Mouse (Mus musculus) ZHBTc4 (cell line): ENCODE measurements at regions not wholly inside any gene's neighbourhood (a gene's known extent, or its start where the extent isn't known, plus 50 kb on each side); places are given as distances from the start of the nearest gene placed in this dataset.
A peak's percentile ranks its signal among the peaks of the same experiment; 100 is the strongest.

ENCODE experiments used
- DNase-seq: peaks from one replicate; pipeline ENCODE4 v3.0.0-alpha.2; 2011; ENCODE audit warnings: low read depth, low spot score

DNA sequence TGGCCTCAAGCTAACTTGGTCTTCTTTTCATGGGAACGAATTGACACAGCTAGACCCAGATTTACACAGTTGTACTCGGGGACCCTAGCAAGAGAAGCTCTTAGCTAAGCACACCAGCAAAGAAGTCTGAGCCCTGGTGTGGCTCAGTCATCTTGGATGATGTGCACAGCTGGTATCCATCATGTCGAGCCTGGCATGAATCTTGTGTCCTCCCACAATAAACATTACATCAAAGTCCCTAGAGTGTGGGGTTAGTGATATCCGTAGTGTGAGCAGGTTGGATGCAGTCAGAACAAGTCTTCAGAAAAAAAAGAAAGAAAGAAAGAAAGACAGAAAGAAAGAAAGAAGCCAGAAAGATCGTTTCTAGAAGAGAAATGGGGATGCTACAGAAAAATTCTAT lies 52.1 kb upstream of the Hmcn1 start:
- DNase-seq, result no peak

DNA sequence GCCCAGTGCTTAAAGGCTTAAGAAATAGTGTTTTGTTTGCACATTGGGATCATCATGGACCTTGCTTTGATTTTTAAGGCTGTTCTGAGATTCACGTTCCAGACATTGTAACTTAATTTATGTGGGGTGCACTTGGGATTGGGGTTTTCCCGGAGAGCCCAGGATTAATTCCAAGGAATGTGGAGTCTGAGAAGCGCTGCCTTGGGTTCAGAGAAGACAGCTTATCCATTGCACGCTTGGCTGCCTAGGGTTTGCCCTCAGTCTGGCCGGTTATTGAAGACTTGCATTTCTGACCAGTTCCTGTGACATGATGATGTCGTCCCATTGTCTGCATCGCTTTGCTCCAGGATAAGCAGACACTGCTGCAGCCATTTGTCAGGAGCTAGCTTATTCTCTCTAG lies 53.4 kb upstream of the Hmcn1 start:
- no peak for DNase-seq

DNA sequence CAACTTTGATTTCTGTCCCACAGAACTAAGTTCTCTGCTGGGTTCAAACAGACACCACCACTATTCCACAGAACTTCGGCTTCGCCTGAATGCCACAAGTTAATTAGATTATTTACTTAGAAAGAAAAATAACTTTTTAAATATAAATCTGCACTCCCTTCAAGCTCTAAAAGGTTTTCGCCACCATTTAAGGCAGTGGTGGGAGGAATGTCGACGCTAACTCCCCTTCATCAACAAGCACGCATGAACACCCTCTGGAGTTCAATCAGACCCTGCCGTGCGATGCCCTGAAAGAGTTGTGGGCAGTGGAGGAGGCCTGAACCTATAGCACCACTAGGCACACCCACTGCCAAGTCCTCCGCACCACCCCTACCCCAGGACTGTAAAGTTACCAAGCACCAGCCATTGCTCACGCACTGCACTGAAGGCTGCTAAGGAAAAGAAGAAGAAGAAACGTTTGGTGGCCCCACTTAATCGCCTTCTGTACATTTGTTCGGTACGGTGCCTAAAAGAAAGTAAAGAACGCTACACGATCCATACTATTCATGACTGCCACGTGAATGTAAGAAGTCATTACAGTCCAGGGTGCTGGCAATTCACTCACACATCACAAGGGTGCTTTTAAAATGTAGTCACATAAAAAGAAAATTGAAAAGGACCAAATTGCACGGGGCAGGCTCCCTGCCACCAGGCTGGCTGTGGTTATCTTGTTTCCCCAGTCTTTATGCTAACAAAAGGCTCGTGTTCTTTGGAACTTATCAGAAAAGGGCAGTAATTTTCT lies 56.7 kb upstream of the Hmcn1 start:
- no peak for DNase-seq

DNA sequence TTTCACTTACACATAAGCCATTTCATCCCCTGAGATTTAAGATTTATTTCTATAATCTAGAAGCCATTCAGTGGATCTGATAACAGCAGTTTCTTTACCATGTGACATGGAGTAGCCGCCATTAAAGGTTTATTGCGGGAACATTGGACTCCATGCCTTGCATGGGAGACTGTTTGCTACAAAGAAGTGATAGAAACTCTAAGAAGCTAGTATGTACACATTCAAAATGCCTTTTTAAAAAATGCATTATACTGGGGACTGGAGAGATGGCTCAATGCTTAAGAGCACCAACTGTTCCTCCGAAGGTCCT lies 57.2 kb upstream of the Hmcn1 start:
- no peak for DNase-seq

DNA sequence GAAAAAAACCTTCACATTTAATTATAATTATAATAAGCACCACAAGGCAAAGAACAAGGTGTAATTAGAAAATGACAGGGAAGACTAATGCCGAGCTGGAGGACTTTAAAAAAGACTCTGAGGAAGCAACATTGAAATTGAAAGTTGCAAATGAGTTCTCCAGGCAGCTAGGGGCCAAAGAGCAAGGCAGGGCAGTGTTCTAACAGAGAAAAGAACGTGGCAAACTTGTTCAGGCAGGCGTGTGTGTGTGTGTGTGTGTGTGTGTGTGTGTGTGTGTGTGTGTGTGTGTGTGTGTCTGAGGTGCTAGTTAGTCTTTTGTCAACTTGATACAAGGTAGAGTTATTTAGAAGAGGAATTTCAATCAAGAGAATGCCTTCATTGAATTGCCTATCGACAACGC lies 60.0 kb upstream of the Hmcn1 start:
- no peak for DNase-seq

DNA sequence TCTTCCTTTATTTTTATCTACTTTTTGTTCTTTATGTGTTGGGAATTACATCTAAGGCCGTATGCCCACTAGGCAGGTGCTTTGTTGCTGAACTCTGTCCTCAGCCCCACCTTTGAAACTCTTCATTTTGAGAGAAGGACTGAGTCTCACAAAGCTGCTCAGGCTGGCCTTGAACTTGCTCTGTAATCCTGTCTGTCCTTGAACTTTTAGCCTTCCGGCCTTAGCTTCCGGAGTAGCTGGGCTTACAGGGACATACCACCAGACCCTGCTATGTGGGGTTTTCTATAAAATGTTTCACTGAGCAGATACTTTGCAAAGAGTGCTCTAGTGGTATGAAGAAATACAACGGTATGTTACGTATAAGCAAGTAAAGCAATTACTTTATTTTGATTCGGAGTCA lies 62.2 kb upstream of the Hmcn1 start:
- peak; percentile 15 for DNase-seq

DNA sequence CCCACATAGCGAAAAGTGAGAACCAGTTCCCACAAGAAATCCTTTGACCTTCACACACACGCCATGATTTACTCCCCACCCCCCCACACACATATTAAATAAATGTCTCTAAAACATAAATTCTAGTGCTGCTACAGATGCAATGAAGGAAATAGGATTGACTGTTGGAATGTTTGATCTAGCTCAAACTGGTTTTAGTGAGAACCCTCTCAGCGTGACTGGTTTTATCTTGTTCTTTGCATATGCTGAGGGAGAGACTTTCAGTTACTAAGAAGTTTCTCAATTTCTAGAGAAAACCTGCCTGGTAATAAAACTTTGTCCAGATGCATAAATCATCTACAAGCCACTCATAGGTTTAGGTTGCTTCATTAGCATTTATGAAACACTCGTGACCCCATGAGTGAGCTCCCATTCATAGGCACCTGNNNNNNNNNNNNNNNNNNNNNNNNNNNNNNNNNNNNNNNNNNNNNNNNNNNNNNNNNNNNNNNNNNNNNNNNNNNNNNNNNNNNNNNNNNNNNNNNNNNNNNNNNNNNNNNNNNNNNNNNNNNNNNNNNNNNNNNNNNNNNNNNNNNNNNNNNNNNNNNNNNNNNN lies 66.4 kb upstream of the Hmcn1 start:
- peak; percentile 20 for DNase-seq

DNA sequence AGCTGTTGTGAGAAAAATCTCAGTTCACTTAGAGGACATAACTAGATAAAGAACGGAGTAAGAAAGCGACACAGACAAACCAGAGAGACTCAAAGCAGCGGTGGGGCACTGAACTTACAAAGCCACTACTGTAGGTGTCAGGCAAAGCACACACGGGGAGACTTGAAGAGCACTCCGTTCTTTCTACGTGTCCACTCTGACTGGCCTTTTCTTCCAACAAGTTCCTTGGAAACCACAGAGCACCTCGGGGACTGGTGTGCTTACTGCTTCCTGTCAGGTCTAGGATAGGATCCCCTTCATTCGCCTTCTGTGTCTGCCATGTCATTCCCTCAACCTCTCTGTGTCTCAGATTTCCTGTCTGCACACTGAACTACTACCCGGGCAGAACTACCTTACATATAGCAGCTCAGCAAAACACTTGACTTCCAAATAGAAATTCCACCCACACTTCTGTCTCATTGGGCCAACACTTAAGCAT lies 71.9 kb upstream of the Hmcn1 start:
- DNase-seq, result no peak

DNA sequence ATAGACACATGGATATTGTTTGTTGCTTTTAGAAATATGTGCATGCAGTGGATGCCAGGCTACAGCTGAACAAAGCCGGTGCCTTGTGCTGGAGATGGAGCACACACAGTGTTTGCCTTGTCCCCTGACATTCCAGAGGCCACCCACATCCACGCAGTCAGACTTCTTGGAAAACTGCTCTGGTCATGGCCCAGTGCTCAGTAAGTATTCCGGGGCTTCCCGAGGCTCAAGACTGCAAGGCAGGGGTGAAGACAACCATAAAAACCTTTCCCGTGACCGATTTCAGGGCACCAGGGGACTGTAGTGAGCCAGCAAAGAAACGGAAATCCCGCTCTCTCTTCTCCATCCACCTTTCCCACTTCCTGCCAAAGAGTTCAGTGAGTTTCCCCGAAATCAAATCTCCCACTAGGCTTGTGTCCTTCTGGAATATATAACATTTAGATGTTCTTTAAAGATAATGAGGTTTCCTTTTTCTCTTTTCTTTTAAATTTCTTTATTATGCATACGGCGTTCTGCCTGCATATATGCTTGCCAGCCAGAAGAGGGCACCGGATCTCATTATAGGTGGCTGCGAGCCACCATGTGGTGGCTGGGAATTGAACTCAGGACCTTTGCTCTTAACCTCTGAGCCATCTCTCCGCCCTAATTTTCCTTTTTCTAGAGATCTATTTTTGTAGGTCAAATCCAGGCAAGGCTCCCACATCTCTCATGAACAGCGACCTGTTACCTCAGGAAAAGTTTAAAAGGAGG lies 73.3 kb upstream of the Hmcn1 start:
- DNase-seq, result peak; percentile 20

DNA sequence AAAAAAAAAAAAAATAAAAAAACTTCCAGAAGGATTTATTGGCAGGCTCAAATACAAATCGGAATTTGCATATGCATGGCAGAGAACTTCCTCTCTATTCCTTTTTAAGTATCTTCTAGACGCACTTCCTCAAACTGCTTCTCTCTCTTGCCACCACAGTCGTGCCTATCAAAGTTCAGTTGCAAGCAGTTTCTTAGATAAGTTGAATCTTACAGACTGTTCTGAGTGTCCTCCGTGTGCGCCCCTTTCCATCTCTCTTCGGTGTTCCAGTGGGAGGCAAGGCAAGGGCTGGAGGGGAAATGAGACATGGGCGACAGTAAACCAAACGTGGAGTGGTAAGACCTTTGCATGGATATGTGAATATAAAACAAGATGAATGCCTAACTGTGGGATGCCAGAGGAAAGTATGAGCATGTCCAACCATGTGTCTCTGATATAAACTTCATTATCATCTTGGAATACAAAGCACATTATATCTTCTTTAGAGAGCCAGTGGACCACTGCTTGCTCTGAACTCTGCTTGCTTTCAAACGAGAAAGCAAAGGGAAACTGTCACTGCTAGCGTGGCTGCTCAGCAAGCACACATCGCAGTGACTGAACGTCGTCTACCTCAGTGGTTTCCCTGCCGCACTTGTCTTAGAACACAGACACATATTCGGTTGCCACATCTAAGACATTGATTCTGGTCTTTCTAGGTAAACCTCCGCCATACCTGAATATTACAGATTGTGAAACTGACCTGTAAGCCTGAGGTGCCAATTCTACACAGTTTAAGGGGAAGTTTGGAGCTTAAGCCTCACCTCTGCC lies 81.5 kb upstream of the Hmcn1 start:
- DNase-seq, result no peak

DNA sequence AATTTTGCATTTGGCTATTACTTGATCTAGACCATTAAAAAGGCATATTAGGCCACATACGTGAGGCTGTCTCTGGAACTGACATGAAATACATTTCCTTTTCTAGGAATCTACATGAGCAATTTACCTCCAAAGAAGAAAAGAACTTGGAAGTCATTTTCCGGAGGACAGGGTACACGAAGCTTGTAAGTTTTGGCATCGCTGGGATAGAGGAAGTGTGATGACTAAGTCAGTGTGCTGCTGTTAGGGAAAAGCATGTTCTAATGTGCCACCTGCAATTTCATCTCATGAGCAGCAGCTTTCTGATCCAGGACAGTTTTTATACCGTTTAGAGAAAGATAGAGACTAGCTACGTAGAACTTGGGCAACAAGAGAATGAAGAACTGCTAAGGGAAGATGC lies 82.3 kb upstream of the Hmcn1 start:
- no peak for DNase-seq

DNA sequence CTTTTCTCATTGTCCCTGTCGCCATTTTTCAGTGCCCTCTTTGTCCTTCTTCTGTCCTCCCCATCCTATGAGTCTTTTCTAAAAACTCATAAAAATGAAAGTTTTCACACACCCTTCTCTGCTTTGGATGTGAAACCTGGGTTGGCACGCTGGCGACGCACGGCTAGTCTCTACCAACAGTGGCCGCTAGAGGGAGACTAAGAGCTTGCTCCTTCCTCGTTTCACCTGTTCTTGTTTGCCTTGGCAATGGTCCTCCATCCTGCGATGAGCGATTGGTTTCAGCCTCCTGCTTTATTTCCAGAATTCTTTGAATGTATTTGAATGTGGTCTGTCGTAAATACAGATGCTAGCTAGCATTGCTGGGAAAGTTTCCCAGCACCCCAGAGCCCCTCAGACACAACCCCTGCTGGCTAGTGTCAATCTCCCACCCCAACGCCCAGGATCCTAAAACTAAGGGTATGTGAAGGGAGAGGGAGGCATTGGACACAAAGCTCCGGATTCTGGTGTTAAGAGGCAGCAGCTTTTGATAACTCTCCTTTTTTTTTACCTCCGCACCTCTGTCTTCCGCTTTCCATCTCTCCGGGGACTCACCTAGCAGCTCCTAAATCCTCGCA lies 85.8 kb upstream of the Hmcn1 start:
- DNase-seq, result peak; percentile 82

DNA sequence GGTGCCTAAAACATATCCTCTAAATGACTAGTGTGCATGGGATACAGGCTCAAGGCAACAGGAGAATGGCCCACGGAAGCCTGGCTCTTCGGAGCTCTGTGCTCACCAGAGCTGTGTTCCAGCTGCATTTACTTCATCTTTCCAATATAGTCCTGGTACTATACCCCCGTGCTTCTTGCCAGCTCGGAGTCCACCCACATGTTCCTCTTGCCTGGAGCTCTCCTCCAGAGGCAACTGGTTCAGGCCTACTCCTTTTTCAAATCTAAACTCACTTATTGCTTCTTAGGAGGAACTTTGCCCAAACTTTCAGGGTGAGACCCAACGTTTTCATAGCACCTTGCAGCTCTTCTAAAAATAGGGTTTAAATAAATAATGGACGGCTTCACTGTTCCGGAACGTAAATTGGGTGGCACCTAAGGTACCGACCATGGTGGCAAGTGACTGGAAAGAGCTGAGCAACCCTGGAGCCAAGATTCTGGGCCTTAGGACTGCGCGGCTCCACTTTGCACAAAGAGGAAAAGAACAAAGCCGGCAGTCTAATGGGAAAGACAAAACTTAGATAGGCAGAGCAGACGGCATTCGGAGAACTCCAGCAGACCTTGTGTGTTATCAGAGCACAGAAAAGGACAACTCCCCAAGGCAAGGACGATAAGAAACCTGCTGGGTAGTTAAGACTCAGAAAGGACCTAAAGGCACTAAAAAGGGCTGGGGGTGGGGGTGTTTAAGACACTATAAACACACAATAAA lies 86.6 kb upstream of the Hmcn1 start:
- DNase-seq, result no peak

DNA sequence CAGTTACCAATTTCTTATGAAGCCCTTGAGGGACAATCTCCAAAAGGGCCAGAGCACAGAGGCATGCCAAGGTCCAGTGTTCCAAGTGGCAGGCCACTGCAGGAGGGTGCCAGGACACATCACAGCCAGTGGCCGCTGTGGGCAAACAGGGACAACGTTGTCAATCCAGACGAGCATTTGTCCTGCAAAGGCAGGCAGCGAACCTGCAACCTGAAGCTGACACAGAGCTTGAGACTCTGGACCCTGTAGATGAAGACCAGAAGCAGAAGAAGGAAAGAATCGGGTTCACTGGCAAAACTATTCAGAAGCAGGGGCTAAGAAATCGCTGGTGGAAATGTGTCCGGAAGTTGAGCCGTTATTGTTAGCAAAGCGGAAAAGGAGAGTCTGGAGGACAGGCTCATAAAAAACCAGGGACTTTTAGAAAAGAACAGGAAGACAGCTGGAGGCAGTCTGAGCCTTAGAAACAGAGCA lies 87.3 kb upstream of the Hmcn1 start:
- DNase-seq, result peak; percentile 25

DNA sequence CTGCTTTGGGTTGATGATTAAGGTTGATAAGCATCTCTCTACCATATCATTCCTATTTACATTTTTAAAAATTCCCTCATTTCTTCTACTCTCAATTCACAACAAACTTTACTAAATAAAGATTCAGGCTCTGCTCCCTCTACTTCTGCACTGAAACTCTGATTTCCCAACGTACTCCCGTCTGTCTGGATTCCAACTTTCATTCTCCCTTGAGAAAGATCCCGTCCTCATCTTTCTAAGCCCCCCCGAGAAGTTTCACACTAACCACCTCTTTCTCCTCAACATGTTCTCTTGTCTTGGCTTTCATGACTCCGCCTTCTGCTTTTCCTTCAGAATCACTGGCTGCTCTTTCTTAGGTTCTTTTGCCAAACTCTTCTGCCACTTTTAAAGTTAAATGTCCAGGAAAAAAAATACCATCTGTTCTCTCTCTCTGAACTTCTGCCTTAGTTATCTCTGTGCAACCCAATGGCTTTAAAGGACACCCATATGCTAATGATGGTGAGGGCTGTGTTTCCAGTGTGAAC lies 89.3 kb upstream of the Hmcn1 start:
- no peak for DNase-seq

DNA sequence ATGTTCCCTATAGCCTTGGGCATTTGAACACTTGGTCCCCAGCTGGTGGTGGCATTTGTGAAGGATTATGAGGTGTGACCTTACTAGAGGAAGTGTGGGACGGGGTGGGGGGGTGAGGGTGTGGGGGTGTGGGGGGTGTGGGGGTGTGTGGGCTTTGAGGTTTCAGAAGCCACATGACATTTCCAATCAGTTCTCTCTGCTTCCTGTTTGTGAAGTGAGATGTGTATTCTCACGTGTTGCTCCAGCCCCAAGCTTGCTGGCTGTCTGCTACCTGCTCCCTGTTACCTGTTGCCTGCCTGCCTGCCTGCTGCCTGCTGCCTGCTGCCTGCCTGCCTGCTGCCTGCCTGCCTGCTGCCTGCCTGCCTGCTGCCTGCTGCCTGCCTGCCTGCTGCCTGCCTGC lies 90.6 kb upstream of the Hmcn1 start:
- no peak for DNase-seq

DNA sequence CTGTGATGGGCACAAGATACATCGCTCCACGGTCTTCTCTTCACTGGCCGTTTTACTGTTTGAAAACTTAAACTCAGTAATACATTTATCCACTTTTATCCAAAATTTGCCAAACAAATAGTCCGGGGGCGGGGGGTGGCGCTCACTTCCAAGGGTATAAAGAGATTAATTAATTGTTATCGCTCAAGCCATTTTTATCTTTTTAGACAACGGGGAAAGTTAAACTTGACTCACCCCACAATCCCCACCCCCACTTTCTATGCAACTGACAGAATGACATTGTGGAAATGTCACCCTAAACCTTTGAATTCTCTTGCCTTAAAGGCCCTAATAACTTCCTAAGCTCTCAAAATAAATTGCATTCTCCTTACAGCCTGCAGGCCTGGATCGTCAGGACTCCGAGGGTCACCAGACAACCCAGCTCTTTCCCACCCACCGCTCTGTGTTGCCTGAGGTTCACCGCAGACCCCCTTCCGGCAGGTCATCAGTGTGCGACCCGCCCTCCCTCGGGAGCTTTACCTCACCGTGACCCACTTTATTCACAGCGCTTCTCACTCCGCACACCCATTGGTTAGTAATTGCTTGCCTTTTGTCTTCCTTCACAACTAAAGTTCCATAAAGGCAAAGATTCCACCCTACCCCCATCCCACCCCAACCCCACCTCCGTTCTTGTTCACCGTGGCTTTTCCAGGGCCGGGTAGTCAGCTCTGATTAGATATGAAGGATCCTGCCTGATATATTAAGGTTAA lies 93.0 kb upstream of the Hmcn1 start:
- DNase-seq, result peak; percentile 57

DNA sequence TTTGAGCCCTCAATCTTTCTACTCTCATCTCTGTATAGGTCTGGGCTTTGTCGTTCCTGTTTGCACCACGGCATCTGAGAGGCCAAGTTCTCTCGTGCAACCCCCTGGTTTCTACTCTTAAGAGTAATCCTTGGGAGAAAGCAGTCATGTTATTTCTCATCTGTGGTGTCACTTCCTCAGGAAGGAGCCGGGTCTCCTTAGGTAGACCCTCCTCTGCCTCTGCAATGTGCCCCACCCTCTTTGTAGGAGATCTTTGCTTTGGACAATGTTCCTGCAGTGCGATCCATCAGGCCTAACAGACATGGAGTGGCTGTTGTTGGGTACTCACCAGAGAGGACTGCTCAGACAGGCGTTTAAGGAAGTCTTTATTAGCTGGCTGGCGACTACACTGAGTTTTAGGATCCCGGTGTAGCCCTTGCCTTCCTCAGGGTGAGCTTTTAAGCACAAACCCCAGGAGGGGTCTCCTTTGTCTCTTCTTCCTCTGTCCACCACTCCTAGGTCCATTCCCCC lies 94.0 kb upstream of the Hmcn1 start:
- DNase-seq, result peak; percentile 15

DNA sequence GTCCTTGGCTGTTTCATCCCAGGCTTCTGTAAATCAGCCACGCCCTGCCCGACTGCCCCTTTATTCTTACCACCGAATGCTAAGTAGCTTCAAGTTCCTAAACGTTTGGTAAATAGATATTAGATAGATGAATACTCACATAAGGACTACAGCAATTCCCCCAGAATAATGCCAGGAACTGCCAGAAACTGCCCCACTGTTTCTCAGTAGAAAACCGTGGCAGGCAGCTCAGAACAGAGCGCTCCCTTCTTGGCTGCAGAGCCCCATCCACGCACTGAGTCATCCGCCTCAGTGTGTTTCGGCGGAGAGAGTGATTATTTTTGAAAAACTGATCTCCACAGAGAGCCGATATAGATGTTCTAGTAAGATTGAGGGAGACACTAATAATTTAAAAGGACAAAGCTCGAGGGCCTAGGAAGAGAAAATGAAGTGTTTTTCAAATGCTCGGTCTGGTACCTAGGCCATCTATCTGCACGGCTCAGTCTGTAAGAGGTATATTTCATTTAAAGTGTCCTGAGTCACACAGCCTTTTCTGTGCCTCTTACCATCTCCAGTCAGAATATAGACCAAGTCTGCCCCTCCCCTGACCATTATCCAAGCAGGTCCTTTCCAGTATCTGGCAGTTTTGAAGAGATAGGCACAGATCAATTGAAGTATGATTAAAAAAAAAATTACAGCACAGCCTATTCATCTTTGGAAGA lies 94.4 kb upstream of the Gm47985 start:
- no peak for DNase-seq
